Mouse (Mus musculus) sigmoid colon, adult 10 weeks (tissue): ENCODE data around the gene Wdtc1. TPM values are rescaled to one million over a fixed set of nuclear protein-coding genes. Genes with fewer than 3 reads are reported as not detected.

Source experiments
- polyA plus RNA-seq: library from polyadenylated mRNA; stranded (reverse); fragments of 350-450 nt; fragmentation: Illumina TruSeq; extraction: RNeasy Lipid Tissue Mini Kit (QIAGEN cat#74804); gene quantifications from one replicate; pipeline ENCODE4 v1.2.3, GENCODE M21; 2014; ENCODE audit warnings: low read depth, low replicate concordance

Gene Wdtc1
- polyA plus RNA-seq = 4.4 TPM

GRCm38 (mm10) chr4:133353367-133354365 is at the start of gene Wdtc1:
Gene Wdtc1 (minus strand): TSS chr4:133353481.

DNA sequence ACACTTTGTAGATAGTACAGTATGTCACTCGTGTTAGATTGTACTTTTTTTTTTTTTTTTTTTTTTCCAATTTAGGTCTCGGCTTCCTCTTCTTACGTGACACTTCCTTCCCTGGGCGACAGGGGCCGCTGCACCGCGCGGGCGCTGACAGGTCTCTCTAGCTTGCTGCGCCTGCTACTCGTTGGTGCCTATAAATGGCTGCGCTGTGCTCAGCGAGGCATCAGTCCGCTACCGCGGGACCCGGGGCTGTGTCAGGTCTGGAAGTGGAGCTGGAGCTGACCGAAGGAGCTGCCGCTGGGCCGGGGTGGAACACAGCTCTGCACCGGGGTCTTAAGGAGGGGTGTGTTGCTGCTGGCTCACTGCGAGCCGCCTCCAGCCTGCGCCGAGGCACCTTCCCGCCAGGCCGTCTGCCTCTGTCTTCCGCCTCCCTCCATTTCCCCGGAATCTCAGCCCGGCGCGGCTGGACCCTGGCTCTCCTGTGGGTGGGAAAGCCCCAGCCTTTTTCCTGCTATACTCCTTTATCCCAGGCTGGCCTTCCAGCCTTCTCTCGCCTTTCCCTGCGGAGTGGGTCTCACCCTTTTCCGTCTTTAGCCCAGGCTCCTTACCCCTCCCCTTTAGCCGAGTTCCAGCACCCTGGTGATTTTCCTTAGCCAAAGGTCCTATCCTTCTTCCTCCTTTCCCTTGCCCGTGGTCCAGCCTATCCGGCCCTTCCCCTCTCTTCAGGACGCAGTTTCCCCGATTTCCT is 16.4 kb upstream of the Wdtc1 start, which contains the start of gene Slc9a1:
Gene Slc9a1 (plus strand): TSS at position 154 of the 745 bp plus-strand sequence.

DNA sequence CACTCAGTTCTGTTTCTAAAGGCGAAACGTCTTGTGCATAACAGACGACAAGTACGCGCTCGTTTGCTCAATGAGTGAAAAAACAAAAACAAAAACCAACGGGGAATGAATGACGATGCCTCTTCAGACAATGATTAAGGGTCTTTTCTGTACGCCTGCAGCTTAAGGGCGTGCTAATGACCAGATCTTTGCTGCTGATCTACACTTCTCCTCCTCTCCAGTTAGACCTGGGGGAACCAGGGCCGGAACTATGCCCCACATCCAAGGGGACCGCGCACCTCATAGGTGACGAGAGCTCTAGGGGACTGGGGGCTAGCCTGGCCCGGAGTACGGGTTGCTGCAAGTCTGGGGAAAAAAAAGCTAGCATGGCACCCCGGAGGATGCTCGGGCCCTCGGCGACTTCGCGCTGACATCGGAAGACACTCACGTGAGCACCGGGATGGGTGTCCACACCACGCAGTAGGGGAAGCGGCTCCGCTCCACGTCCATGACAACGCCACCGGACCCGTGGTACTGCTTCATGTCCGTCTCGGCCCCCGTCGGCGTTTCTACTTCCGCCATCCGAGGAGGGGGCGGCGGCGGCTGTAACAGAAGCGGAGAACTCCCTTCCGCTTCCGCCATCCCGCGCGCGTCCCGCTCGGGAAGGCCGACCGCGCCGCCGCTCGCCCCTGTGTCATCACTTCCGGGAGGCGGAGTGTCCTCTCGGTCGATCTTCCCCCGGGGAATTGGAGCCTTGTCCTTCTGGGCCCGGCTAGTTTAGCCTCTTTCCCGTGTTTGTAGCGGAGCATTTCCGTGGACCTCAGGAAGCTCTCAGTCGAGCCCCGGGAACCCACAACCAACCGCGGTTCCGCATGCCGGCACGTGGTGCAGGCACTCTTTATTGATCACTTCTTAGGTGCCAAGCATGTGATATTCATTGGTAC is 75.9 kb downstream of the Wdtc1 start, which contains the start of gene Tmem222:
Gene Tmem222 (minus strand): TSS at position 689 of the 923 bp plus-strand sequence.

GRCm38 (mm10) chr4:133262882-133263281 is 90.4 kb downstream of the Wdtc1 start, which contains the start of gene Sytl1:
Gene Sytl1 (minus strand): TSS chr4:133263113.

Other genes with a start within 250 kb of the Wdtc1 start
- 162 TPM for gene Wasf2, start 223.0 kb downstream of the Wdtc1 start, polyA plus RNA-seq
- not detected for gene Cd164l2, start 141.3 kb downstream of the Wdtc1 start, polyA plus RNA-seq
- gene Gpr3, start 140.9 kb downstream of the Wdtc1 start, polyA plus RNA-seq = not detected
- gene Map3k6, start 112.7 kb downstream of the Wdtc1 start, polyA plus RNA-seq = 0.25 TPM
- gene Sytl1, start 90.4 kb downstream of the Wdtc1 start, polyA plus RNA-seq = 0.73 TPM
- gene Tmem222, start 75.7 kb downstream of the Wdtc1 start, polyA plus RNA-seq = 1.3 TPM
- gene Slc9a1, start 16.2 kb upstream of the Wdtc1 start, polyA plus RNA-seq = 2.6 TPM
- gene Tent5b, start 126.7 kb upstream of the Wdtc1 start, polyA plus RNA-seq = 0.32 TPM
- 1.8 TPM for gene Trnp1, start 145.1 kb upstream of the Wdtc1 start, polyA plus RNA-seq
- gene Kdf1, start 165.5 kb upstream of the Wdtc1 start, polyA plus RNA-seq = 1.5 TPM
- 11.4 TPM for gene Nudc, start 192.5 kb upstream of the Wdtc1 start, polyA plus RNA-seq
- gene Nr0b2, start 199.9 kb upstream of the Wdtc1 start, polyA plus RNA-seq = not detected
- gene Gpatch3, start 221.3 kb upstream of the Wdtc1 start, polyA plus RNA-seq = not detected
- gene Gpn2, start 230.9 kb upstream of the Wdtc1 start, polyA plus RNA-seq = 0.44 TPM
- 1.1 TPM for gene Sfn, start 248.7 kb upstream of the Wdtc1 start, polyA plus RNA-seq